Mouse (Mus musculus) olfactory bulb, adult 2 months (tissue): ENCODE data around the gene Naa38. TPM values are rescaled to one million over a fixed set of nuclear protein-coding genes. Genes with fewer than 3 reads are reported as not detected.

ENCODE experiments used
- H3K27ac ChIP-seq: fragments of 200-500 bp; 2 replicates; pipeline ENCODE4 v1.5.1; 2012; ENCODE audit warnings: low read depth, low read length; ENCODE audit not compliant: insufficient read depth
- H3K4me1 ChIP-seq: fragments of 200-500 bp; 2 replicates; pipeline ENCODE4 v1.6.1; 2012; ENCODE audit warnings: low read length; ENCODE audit not compliant: control insufficient read depth, insufficient read depth
- H3K4me3 ChIP-seq: fragments of 200-500 bp; 2 replicates; pipeline ENCODE4 v1.5.1; 2012; ENCODE audit warnings: mild to moderate bottlenecking, low read depth, low read length, moderate library complexity; ENCODE audit not compliant: insufficient read depth
- CTCF ChIP-seq: fragments of 200-500 bp; IDR thresholded peaks from 2 replicates; pipeline ENCODE4 v1.5.1; 2012; ENCODE audit warnings: low read depth, mild to moderate bottlenecking, low read length, moderate library complexity; ENCODE audit not compliant: insufficient read depth
- POLR2A ChIP-seq: fragments of 200-500 bp; IDR thresholded peaks from 2 replicates; pipeline ENCODE4 v1.6.1; 2012; ENCODE audit warnings: mild to moderate bottlenecking, low read depth, low read length, moderate library complexity; ENCODE audit not compliant: insufficient read depth
- WGBS: fragments of 180-500 bp; shearing (Covaris S2); methylation state at CpG from one replicate; pipeline ENCODE4 v1.1.7; 2018; 5-methylcytosine and 5-hydroxymethylcytosine counted together
- polyA plus RNA-seq: library from polyadenylated mRNA; stranded (reverse); fragments of >200 nt; gene quantifications from 2 replicates; pipeline ENCODE4 v1.2.4, GENCODE M21; 2012; ENCODE audit warnings: low replicate concordance; ENCODE audit not compliant: missing spikeins, insufficient read depth, insufficient read length

The Naa38 gene
- polyA plus RNA-seq, 1 experiment = not detected

DNA sequence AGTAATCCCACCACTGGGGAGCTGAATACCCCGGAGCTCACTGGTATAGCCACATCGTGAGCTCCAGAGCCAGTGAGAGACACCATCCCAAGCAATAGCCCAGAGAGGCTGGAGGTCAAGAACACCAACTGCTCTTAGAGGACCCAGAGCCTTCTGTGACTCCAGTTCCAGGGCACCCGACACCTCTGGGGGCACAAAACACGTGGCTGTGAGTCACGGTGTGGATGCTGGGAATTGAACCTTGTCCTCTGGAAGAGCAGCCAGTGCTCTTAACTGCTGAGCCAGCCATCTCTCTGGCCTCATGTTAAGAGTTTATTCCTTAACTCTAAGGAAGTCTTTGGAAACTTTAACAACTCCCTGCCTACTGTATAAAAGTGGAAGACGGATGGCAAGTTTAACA is 10.3 kb upstream of the Naa38 start:
- Histone ChIP-seq H3K4me3 (no peak overlapping the region), H3K4me1 (peaks cover 19% of the 10 kb centered on the region), H3K27ac (no peak overlapping the region)
- 78% methylated on average over 6 of the region's 6 CpGs for WGBS
- TF ChIP-seq CTCF (no peak), POLR2A (no peak)

DNA sequence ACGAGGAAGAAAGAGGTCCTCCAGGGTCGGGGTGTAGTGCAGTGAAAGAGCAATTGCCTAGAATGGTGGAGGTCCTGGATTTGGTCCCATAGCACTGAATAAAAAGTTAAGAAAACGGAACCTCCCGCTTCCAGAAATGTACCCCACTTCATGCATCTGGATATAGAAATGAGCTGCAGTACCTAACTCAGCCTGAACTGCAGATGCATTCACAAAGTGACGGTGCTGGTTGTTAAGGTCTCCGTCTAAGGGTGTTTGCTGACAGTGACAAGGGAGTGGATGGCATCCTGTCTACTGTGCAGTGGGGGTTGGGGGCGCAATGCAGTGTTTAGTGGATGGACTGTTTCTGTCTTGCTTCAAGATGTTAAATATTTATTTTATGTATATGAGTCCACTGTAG is 8.5 kb upstream of the Naa38 start:
- 66% methylated on average over 7 of the region's 7 CpGs for WGBS
- no peak for TF ChIP-seq CTCF
- no peak for TF ChIP-seq POLR2A
- Histone ChIP-seq H3K27ac (no peak overlapping the region), H3K4me3 (no peak overlapping the region), H3K4me1 (peaks cover 14% of the 10 kb centered on the region)

DNA sequence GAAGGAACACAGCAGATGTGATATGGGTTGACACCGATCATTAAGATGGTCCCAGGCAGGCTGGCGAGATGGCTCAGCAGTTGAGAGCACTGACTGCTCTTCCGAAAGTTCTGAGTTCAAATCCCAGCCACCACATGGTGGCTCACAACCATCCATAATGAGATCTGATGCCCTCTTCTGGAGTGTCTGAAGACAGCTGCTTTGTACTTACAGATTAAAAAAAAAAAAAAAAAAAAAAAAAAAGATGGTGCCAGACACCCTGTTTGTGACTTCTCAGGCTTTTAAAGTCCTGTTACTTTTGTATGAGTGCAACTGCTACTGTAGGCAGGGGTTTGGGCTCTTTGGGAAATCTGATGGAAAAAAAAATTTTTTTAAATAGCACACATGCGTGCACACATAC is 6.6 kb upstream of the Naa38 start:
- Histone ChIP-seq H3K27ac (no peak overlapping the region), H3K4me1 (peaks cover 3% of the 10 kb centered on the region; the same call in 1 of the 2 replicates), H3K4me3 (no peak overlapping the region)
- WGBS = 95% methylated on average over 4 of the region's 4 CpGs
- TF ChIP-seq POLR2A (no peak), CTCF (no peak)

DNA sequence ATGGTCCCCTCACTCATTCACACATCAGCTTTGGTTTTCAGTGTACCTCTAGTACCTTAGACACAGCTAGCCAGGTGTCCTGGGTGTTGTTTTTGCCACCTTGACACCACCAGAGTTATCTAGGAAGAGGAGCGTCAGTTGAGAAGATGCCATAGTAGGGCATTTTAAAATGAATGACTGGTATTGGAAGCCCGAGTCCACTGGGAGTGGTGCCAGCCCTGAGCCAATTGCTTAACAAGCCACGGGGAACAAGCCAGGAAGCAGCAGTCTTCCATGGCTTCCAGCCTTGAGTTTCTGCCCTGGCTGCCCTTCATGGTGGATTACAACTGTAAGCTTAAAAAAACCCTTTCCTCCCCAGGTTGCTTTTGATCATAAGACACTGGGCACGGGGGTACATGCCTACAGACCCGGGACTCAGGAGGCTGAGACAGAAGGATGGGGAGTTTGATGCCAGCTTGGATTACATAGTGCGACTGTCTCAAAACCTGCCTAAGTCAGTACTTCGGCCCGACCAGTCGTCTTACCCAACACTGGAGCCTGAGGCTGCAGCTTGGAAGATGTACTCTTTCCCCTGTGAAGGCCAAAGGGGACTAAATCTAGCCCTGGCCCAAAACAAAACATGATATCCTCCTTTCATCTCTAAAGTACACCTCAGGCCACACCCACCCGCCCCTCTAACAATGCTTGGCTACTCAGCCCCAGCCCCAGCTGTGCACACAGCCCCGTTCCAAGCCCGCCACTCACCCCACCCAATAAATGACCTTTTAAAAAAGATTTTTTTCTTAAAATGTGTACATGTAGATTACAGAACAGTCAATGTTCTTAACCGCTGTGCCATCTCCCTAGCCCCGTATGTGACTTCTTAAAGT is 5.5 kb upstream of the Naa38 start:
- WGBS = 44% methylated on average over 14 of the region's 14 CpGs
- Histone ChIP-seq H3K4me1 (peaks cover 3% of the 10 kb centered on the region; the same call in 1 of the 2 replicates), H3K27ac (no peak overlapping the region), H3K4me3 (no peak overlapping the region)
- TF ChIP-seq CTCF = no peak
- TF ChIP-seq POLR2A = no peak

DNA sequence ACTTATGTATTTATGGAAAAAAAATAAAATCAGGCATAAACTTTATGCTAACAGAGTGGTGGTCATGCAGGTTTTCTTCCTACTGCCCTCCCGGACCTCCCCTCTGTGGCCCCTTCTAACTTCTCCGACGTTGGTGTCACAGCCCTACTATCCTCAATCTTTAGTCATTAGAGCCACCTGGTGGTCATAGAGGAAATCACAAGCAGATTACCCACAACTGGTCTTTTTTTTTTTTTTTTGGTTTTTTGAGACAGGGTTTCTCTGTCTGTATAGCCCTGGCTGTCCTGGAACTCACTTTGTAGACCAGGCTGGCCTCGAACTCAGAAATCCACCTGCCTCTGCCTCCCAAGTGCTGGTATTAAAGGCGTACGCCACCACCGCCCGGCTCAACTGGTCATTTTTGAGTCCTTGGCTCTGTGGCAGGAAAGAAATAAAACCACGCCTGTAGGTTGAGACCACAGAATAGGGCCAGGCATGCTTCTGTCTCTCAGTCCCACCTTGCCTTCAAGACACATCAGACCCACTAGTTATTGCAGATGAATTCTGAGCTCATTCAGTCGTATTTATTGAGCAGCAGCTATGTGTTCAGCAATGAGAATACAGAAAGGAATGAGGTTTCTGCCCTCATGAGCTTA is 4.8 kb upstream of the Naa38 start:
- Histone ChIP-seq H3K27ac (no peak overlapping the region), H3K4me3 (no peak overlapping the region), H3K4me1 (peaks cover 3% of the 10 kb centered on the region; the same call in 1 of the 2 replicates)
- TF ChIP-seq POLR2A = no peak
- TF ChIP-seq CTCF = no peak
- 50% methylated on average over 10 of the region's 10 CpGs for WGBS

DNA sequence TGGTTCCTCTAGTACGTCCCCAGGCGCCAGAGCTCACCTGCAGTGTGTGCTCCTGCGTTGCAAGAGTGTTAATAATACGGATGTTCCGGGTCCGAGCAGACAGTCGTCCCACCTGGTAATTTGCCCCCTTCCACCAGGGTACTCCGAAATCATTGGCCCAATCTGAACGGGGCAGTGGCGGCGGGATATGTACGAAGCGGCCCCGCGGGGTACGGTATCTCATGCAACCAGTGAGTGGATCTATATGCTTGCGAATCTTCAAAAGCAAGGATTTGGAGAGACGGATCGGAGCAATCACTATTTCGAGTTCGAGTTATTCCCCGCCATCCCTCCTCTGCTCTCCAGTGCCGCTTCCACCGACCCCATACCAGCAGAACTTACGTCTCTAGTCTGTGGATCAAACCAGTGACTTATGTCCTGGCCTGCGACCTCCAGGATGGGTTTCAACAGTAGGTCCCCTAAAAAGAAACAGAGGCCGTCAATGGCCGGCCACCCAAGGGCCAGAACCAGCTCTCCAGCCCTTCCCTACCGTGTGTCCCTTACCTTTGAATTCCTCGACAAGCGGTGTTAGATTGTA is 608 bp upstream of the Naa38 start:
- under 1% methylated on average over 31 of the region's 31 CpGs for WGBS
- H3K4me3 ChIP-seq = peak overlapping the region; percentile 78
- H3K27ac ChIP-seq = peak overlapping the region; percentile 42; the same call in 1 of the 2 replicates
- peaks cover 17% of the 10 kb centered on the region; the same call in 1 of the 2 replicates for H3K4me1 ChIP-seq

DNA sequence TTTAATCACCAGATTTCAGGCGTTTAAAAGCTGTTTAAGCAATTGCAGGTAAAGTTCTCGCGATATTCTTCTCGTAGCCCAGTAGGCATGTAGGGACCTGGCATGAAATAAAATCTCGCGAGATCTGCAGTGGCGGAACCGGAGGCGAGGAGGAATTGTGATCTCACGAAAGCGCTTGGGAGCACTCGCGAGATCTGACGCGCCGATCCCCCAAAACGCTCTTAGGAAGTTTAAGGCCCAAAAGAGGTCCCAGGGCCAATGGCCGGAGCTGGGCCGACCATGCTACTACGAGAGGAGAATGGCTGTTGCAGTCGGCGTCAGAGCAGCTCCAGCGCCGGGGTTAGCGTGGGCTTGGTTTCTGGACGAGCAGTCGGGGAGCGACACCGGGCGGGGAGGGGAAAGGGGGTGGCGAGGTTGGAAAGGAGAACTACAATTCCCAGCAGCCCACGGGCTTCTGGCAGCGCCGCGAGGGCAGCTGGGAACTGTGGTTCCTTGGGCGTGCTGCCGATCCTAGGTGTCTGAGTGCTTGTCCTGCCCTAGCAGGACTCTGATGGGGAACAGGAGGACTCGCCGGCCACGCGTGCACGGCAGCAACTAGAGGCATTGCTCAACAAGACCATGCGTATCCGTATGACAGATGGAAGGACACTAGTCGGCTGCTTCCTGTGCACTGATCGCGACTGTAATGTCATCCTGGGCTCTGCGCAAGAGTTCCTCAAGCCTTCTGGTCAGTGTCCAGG is 517 bp downstream of the Naa38 start:
- TF ChIP-seq CTCF = no peak
- peak; percentile 20; the same call in 1 of the 2 replicates for TF ChIP-seq POLR2A
- peak overlapping the region; percentile 95 for H3K27ac ChIP-seq
- H3K4me1 ChIP-seq = peaks cover 17% of the 10 kb centered on the region
- peak overlapping the region; percentile 78 for H3K4me3 ChIP-seq
- under 1% methylated on average over 48 of the region's 48 CpGs for WGBS

DNA sequence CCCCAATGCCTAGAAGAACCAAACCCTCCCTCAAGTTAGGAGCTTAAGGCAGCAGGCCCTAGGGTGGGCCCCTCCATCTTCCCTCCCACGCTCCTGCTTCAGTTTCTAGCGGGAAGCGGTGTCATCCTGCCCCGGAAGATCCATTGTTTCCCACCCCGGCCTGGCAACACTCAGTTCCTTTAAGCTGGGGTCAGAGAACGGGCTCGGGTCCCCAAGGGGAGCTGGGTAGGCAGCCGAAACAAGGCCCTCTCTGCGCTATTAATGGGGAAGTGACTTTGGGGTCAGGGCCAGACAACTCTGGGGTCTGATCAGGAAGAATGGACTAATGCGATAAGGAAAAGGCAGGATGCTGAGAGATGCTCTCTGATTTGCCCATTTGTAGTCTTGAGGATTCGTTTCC is 1.5 kb downstream of the Naa38 start:
- TF ChIP-seq POLR2A = no peak
- no peak for TF ChIP-seq CTCF
- Histone ChIP-seq H3K4me1 (peaks cover 25% of the 10 kb centered on the region), H3K4me3 (peak overlapping the region; percentile 72), H3K27ac (no peak overlapping the region; the same call in 1 of the 2 replicates)
- 27% methylated on average over 11 of the region's 11 CpGs for WGBS
